Comparison of ENCODE assay signal across 12 mouse cellular contexts in the genomic region with DNA sequence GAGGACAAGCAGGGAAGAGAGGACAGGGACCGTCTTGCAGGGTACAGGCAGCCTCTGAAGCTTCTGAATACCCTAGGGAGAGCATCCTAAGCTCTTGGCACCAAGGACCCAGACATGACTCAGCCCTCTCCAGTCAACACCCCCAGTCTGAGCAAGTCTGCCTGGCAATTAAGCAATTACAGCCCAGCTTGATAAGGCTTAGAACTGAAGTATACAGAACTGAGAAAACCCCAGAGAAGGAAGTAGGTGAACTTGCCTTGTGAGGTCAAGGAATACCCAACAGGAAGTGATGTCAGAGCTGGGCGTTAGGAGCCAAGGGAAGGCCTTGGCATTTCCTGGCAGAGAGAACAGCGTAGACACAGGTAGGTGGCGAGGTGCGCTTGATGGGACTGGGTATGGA.
A peak's percentile ranks its signal among the peaks of the same experiment; 100 is the strongest.
DNase-seq lines count a peak whose midpoint lies in the region; ATAC-seq and TF ChIP-seq lines count a peak whose summit lies in the region.
"Had no signal": no experiment of that assay in that cellular context is flagged by ENCODE, and none has a peak within 500 bp of the region (broad histone marks: within the 10 kb centered on the region; RNA-seq: fewer than 3 reads in every experiment).

No protein-coding gene starts in this region.

- H3K4me3 ChIP-seq in intestine, embryonic 16.5 days (ENCODE audit: low read length): no peak overlapping the region
- H3K4me3 ChIP-seq in small intestine, adult 2 months (ENCODE audit: low read depth, low read length): peak overlapping the region; percentile 21
- H3K4me3 ChIP-seq in limb, embryonic 10.5 days: no peak overlapping the region
- H3K4me3 ChIP-seq in midbrain, postnatal 0 days (ENCODE audit: low read depth, low read length): no peak overlapping the region
- H3K4me3 ChIP-seq: embryonic facial prominence, embryonic 15.5 days had no signal

- peaks cover 4% of the 10 kb centered on the region for H3K4me1 ChIP-seq in intestine, embryonic 16.5 days (ENCODE audit: control insufficient read depth, insufficient read depth, low read length)
- H3K4me1 ChIP-seq in small intestine, adult 2 months (ENCODE audit: control insufficient read depth, insufficient read depth, insufficient read length, low read length): peaks cover 15% of the 10 kb centered on the region
- H3K4me1 ChIP-seq in limb, embryonic 10.5 days: peaks cover 24% of the 10 kb centered on the region
- H3K4me1 ChIP-seq in midbrain, postnatal 0 days (ENCODE audit: insufficient read depth, low read length): no peaks in the 10 kb centered on the region

- peak; percentile 68 for DNase-seq in adrenal gland, adult 2 months
- no peak for DNase-seq in adrenal gland, postnatal 4 days (ENCODE audit: low spot score in 2 of 2)
- peak; percentile 3 to 12 for DNase-seq in spleen, postnatal 36 days (ENCODE audit: low spot score in 2 of 2)
- DNase-seq in spleen, postnatal 10 days (ENCODE audit: low spot score in 2 of 2): no peak
- no peak for DNase-seq in limb, embryonic 10.5 days (ENCODE audit: low spot score)
- no peak for DNase-seq in midbrain, postnatal 0 days (ENCODE audit: low spot score)
- DNase-seq: cerebellum, adult 18-20 months; gastrocnemius, postnatal 10 days had no signal

- WGBS in intestine, embryonic 16.5 days: 81% methylated on average over 5 of the region's 5 CpGs
- 41% methylated on average over 5 of the region's 5 CpGs for WGBS in small intestine, adult 2 months
- WGBS in limb, embryonic 10.5 days: 83% methylated on average over 5 of the region's 5 CpGs
- 90% methylated on average over 5 of the region's 5 CpGs for WGBS in midbrain, postnatal 0 days

- no peaks in the 10 kb centered on the region for H3K27me3 ChIP-seq in intestine, embryonic 16.5 days (replicated peaks; ENCODE audit: control insufficient read depth, insufficient read depth, low read length)
- H3K27me3 ChIP-seq in small intestine, adult 2 months (ENCODE audit: control insufficient read depth, insufficient read depth, low read length): no peaks in the 10 kb centered on the region
- H3K27me3 ChIP-seq in limb, embryonic 10.5 days (ENCODE audit: low read depth, poor library complexity, severe bottlenecking): no peaks in the 10 kb centered on the region
- H3K27me3 ChIP-seq in midbrain, postnatal 0 days (ENCODE audit: insufficient read depth, low read length): no peaks in the 10 kb centered on the region

- no peak overlapping the region for H3K27ac ChIP-seq in intestine, embryonic 16.5 days (ENCODE audit: low read length)
- H3K27ac ChIP-seq in small intestine, adult 2 months (ENCODE audit: insufficient read depth, low read depth, low read length): peak overlapping the region; percentile 35; the same call in 1 of the 2 replicates
- H3K27ac ChIP-seq in limb, embryonic 10.5 days: no peak overlapping the region
- H3K27ac ChIP-seq in midbrain, postnatal 0 days (ENCODE audit: low read depth, low read length): no peak overlapping the region
- H3K27ac ChIP-seq: embryonic facial prominence, embryonic 15.5 days; hindbrain, postnatal 0 days had no signal

- H3K4me2 ChIP-seq in intestine, embryonic 16.5 days (ENCODE audit: low read depth, low read length): no peak overlapping the region
- H3K4me2 ChIP-seq in midbrain, postnatal 0 days (ENCODE audit: low read depth, low read length, poor library complexity, severe bottlenecking): no peak overlapping the region
- H3K4me2 ChIP-seq: embryonic facial prominence, embryonic 15.5 days had no signal

- no peaks in the 10 kb centered on the region for H3K36me3 ChIP-seq in intestine, embryonic 16.5 days (ENCODE audit: control insufficient read depth, insufficient read depth, low read length)
- H3K36me3 ChIP-seq in small intestine, adult 2 months (ENCODE audit: control insufficient read depth, insufficient read depth, low read length): no peaks in the 10 kb centered on the region
- no peaks in the 10 kb centered on the region for H3K36me3 ChIP-seq in limb, embryonic 10.5 days
- no peaks in the 10 kb centered on the region for H3K36me3 ChIP-seq in midbrain, postnatal 0 days (ENCODE audit: insufficient read depth, low read length)
- H3K36me3 ChIP-seq: embryonic facial prominence, embryonic 15.5 days had no signal

- no peak for TF ChIP-seq CTCF in small intestine, adult 2 months (IDR thresholded peaks at IDR 0.05; ENCODE audit: extremely low read depth, insufficient read length, insufficient replicate concordance, low read depth, low read length)
- no peak for TF ChIP-seq CTCF in midbrain, postnatal 0 days (IDR thresholded peaks at IDR 0.05)

- no peak overlapping the region for H3K9ac ChIP-seq in intestine, embryonic 16.5 days (ENCODE audit: low read depth, low read length)
- H3K9ac ChIP-seq in midbrain, postnatal 0 days (replicated peaks; ENCODE audit: low read length, poor library complexity, severe bottlenecking): no peak overlapping the region
- H3K9ac ChIP-seq: embryonic facial prominence, embryonic 15.5 days had no signal

- 0 out of 2 replicates have a peak, but pooled peaks cover 5% of the 10 kb centered on the region for H3K9me3 ChIP-seq in intestine, embryonic 16.5 days (ENCODE audit: control insufficient read depth, low read length)
- H3K9me3 ChIP-seq in limb, embryonic 10.5 days (replicated peaks): no peaks in the 10 kb centered on the region; the same call in 1 of the 2 replicates
- no peaks in the 10 kb centered on the region for H3K9me3 ChIP-seq in midbrain, postnatal 0 days (ENCODE audit: low read length)
- H3K9me3 ChIP-seq: embryonic facial prominence, embryonic 15.5 days had no signal

- TF ChIP-seq POLR2A in small intestine, adult 2 months (IDR thresholded peaks at IDR 0.05; ENCODE audit: low read depth, low read length): no peak

- ATAC-seq in intestine, embryonic 16.5 days: peak; percentile 64
- no peak for ATAC-seq in midbrain, postnatal 0 days (ENCODE audit: low FRiP score)
- ATAC-seq: hindbrain, postnatal 0 days had no signal

Comparison
In these comparisons a context has a peak if more than half of its experiments do, and no peak if none do; other contexts are left out.
1. DNase-seq: peak in adrenal gland, adult 2 months (single experiment) and spleen, postnatal 36 days (2 of 2); none in adrenal gland, postnatal 4 days (0 of 2), spleen, postnatal 10 days (0 of 2), limb, embryonic 10.5 days (single experiment) and midbrain, postnatal 0 days (single experiment).